Mouse (Mus musculus) CD8-positive naive resting alpha-beta T cell, adult 2 months (primary cell): ENCODE results near the gene C2cd3.

Experiments used
- DNase-seq, 2 experiments: peaks; one replicate each; pipeline ENCODE4 v3.0.0; 2022; ENCODE audit warnings: low read depth in 2 of 2, low spot score in 2 of 2

The C2cd3 gene

GRCm38 (mm10) chr7:100371495-100372451 lies at the start of gene C2cd3, which contains the start of gene Ppme1:
Gene C2cd3, plus strand, starts transcription at chr7:100372233.
Gene Ppme1, minus strand, starts transcription at chr7:100372307.
- DNase-seq = peak; percentile 97

GRCm38 (mm10) chr7:100323721-100324120 lies 48.3 kb upstream of the C2cd3 start:
- DNase-seq = no peak

GRCm38 (mm10) chr7:100325482-100325881 lies 46.6 kb upstream of the C2cd3 start:
- no peak for DNase-seq

- DNase-seq = no peak
Observed at GRCm38 (mm10) chr7:100327514-100327913, 44.5 kb upstream of the C2cd3 start.

GRCm38 (mm10) chr7:100328636-100329035 lies 43.4 kb upstream of the C2cd3 start:
- no peak for DNase-seq

- no peak for DNase-seq
Observed at GRCm38 (mm10) chr7:100331269-100331668, 40.8 kb upstream of the C2cd3 start.

- no peak for DNase-seq
Observed at GRCm38 (mm10) chr7:100335921-100336320, 36.1 kb upstream of the C2cd3 start.

GRCm38 (mm10) chr7:100354984-100355383 lies 17.0 kb upstream of the C2cd3 start:
- no peak for DNase-seq

GRCm38 (mm10) chr7:100356324-100356723 lies 15.7 kb upstream of the C2cd3 start:
- no peak for DNase-seq

- DNase-seq = no peak
Observed at GRCm38 (mm10) chr7:100356768-100357167, 15.3 kb upstream of the C2cd3 start.

GRCm38 (mm10) chr7:100357856-100358255 lies 14.2 kb upstream of the C2cd3 start:
- DNase-seq = no peak

GRCm38 (mm10) chr7:100363162-100363561 lies 8.9 kb upstream of the C2cd3 start:
- no peak for DNase-seq

GRCm38 (mm10) chr7:100364888-100365287 lies 7.1 kb upstream of the C2cd3 start:
- DNase-seq = no peak

- peak in 1 of 2 experiments; percentile 6 for DNase-seq
Observed at GRCm38 (mm10) chr7:100372452-100372980, 483 bp downstream of the C2cd3 start.

- no peak for DNase-seq
Observed at GRCm38 (mm10) chr7:100378257-100378656, 6.2 kb downstream of the C2cd3 start.

- DNase-seq = no peak
Observed at GRCm38 (mm10) chr7:100381161-100381560, 9.1 kb downstream of the C2cd3 start.

- no peak for DNase-seq
Observed at GRCm38 (mm10) chr7:100383207-100383606, 11.2 kb downstream of the C2cd3 start.

GRCm38 (mm10) chr7:100388174-100388573 lies 16.1 kb downstream of the C2cd3 start:
- no peak for DNase-seq

- DNase-seq = no peak
Observed at GRCm38 (mm10) chr7:100390166-100390565, 18.1 kb downstream of the C2cd3 start.

GRCm38 (mm10) chr7:100392265-100392664 lies 20.2 kb downstream of the C2cd3 start:
- DNase-seq = no peak

- no peak for DNase-seq
Observed at GRCm38 (mm10) chr7:100399231-100399913, 27.3 kb downstream of the C2cd3 start.
